Mouse (Mus musculus) bone marrow macrophage, adult 2 months (primary cell): ENCODE measurements around the gene Olfr1513. TPM values are rescaled to one million over a fixed set of nuclear protein-coding genes. Genes with fewer than 3 reads are reported as not detected.
A peak's percentile ranks its signal among the peaks of the same experiment; 100 is the strongest.

Source experiments
- H3K27ac ChIP-seq: 2 replicates; pipeline ENCODE4 v1.5.1; 2012; ENCODE audit warnings: low read depth, low read length; ENCODE audit not compliant: insufficient read depth
- H3K4me1 ChIP-seq: 2 replicates; pipeline ENCODE4 v1.6.1; 2012; ENCODE audit warnings: low read length; ENCODE audit not compliant: control insufficient read depth, insufficient read depth
- H3K4me3 ChIP-seq: 2 replicates; pipeline ENCODE4 v1.5.1; 2012; ENCODE audit warnings: mild to moderate bottlenecking, low read length, moderate library complexity; ENCODE audit not compliant: insufficient read depth
- CTCF ChIP-seq: IDR thresholded peaks from 2 replicates; pipeline ENCODE4 v1.5.1; 2012; ENCODE audit warnings: low read depth, mild to moderate bottlenecking, low read length, moderate library complexity
- POLR2A ChIP-seq: IDR thresholded peaks from 2 replicates; pipeline ENCODE4 v1.6.1; 2012; ENCODE audit warnings: mild to moderate bottlenecking, low read depth, low read length, borderline replicate concordance
- polyA plus RNA-seq: library from polyadenylated mRNA; stranded (reverse); fragments of >200 nt; gene quantifications from 2 replicates; pipeline ENCODE4 v1.2.4, GENCODE M21; 2012; ENCODE audit not compliant: missing spikeins, insufficient read depth, insufficient read length

Olfr1513 gene
- polyA plus RNA-seq, 1 experiment, result not detected

DNA sequence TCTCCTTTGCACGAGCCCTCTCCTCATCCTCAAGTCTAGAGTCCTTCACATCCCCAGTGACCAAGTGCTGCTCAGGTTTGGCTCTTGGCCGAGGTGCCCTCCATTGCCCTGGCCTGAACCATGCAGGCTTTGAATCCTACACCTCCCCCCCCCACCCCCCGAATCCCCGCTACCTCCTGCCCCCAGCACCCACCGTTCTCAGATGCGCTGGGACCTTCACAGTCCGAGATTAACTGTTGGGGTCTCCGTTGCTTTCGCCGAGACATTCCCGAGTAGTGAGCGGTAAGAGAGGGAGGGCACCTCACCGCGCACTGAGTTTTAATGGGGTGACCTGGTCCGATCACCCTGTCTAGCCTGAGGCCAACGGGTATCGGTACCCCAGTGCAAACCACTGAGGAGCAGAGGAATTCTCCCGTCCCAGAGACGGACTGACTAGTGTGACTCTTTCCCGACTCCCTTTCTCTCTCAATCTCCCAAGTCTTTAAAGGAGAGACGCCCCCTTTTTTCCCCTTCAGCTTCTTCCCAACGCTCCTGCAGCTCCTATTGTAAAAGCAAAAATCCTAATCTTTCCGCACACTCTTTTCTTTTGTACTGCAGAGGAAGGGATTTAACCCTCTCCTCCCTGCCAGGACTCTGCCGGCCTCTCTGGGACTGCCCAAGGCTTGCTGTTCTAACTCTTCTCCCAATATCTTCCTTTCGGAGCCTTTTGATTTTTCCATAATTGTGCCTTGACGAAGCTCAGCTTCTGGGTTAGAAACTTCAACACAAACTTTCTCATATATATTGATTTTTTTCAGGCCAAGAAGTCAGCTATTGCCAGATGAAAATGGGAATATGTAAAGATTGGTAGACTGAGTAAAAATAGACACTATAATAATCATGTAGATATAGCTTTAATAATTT is 28.0 kb downstream of the Olfr1513 start, which contains the start of gene Sall2:
Gene Sall2 (minus strand): TSS at position 853 of the 903 bp plus-strand sequence.
- TF ChIP-seq POLR2A, result no peak
- peak within 1 kb of the TSS; percentile 31 for H3K4me3 ChIP-seq
- no peak within 1 kb of the TSS for H3K27ac ChIP-seq
- H3K4me1 ChIP-seq, result 0 out of 2 replicates have a peak, but pooled peaks cover 4% of the 10 kb centered on the region

DNA sequence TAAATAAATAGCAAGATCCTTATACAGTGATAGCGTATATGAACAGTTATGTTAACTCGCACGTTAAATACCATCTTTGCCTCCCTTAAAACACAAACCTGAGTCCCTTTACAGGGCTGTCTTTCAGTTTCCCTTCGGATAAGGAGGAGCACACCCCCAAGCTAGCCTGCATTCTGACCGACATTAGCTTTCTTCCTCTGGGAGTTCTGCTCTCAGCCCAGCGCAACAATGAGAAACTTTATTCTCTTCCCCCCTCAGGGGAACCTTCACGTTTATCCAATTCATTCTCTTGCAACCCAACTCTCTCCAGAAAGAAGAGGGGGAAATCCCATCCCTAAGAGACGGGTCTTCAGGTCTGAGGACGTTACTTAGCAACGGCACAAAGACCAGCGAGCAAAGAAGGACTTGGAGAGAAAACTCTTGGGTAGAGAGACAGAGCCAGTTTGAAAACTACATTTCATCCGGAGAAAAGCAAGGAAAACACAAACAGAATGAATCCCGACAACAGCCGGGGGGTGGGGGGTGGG is 28.8 kb downstream of the Olfr1513 start:
- Histone ChIP-seq H3K4me3 (0 out of 2 replicates have a peak overlapping the region, but pooled peaks have one; percentile 23), H3K27ac (no peak overlapping the region), H3K4me1 (0 out of 2 replicates have a peak, but pooled peaks cover 4% of the 10 kb centered on the region)
- no peak for TF ChIP-seq CTCF
- no peak for TF ChIP-seq POLR2A

DNA sequence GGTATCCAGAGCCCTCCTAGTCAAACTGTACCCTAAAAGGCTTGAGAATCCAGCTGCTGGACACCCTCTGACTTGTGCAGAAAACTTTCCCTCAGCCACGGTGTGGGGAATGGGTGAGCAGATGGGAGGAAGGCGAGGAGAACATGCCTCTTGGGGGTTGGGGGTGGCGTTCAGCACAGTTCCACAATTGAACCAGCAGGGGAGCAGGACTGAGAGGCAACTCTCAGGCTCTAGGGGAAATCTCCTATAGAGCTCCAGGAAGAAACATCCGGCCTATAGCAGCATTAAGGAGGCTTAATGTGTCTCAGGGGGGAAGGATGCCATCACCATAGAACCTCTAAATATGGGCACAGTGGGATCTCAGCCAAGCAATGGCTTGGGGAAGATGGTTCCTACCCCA is 30.3 kb downstream of the Olfr1513 start:
- Histone ChIP-seq H3K27ac (no peak overlapping the region), H3K4me1 (0 out of 2 replicates have a peak, but pooled peaks cover 4% of the 10 kb centered on the region), H3K4me3 (no peak overlapping the region)
- TF ChIP-seq CTCF, result no peak
- TF ChIP-seq POLR2A, result no peak

DNA sequence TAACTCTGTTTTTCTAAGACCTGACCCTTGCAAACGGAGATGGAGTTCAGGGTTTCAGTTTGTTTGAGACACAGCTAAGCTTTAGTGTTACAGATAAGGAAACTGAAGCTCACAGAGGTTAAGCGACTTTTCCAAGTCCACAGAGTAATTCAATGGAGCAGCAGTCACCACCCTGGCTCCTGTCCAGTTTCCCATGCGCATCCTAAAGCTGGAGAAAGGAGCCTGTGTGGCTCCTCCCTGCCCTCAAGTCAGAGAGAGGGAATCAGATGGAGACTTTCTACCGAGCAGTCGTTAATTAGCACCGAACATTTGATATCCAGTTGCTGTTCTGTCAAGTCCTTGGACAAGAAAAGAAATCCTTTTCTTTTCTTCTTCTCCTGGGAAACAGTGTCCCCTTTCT is 36.8 kb downstream of the Olfr1513 start:
- no peak overlapping the region for H3K27ac ChIP-seq
- H3K4me1 ChIP-seq, result peaks cover 8% of the 10 kb centered on the region; the same call in 1 of the 2 replicates
- TF ChIP-seq CTCF, result no peak
- H3K4me3 ChIP-seq, result no peak overlapping the region

DNA sequence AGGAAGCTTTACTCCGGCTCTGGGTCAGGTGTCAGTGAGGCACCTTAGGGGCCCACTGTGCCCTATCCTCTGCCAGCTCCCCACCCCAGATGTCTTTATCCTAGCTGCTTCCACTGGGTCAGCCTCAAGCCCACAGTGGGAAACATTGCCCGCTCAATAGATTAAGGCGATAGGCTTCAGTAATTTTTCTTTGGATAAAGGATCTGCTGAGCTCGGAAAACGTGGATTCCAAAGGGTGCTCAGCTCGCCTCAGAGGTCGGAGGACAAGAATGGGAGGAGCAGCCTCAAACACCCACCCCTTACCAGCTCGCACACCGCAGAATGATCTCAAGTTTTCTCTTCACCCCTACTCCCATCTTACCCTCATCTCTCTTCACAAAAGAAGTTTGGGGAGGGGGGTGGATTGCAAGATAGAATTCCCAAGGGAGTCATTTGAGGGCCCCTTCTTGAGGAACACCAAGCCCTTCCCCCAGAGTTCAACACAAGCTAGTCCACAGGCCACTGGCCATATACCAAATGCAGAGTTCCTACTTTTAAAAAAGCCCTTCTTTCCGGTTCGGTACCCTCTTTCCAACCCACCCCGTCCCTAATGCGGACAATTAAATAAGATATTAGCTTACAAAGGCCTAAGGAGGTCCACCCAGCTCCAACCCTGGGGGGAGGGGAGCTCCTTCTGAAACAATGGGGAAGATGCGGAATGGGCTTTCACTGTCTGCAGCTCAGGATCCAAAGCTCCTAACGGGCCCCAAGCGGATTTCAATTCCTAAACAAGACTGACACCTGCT is 39.6 kb downstream of the Olfr1513 start:
- TF ChIP-seq POLR2A, result no peak
- no peak for TF ChIP-seq CTCF
- Histone ChIP-seq H3K4me3 (peak overlapping the region; percentile 25; the same call in 1 of the 2 replicates), H3K4me1 (peaks cover 16% of the 10 kb centered on the region), H3K27ac (no peak overlapping the region)

DNA sequence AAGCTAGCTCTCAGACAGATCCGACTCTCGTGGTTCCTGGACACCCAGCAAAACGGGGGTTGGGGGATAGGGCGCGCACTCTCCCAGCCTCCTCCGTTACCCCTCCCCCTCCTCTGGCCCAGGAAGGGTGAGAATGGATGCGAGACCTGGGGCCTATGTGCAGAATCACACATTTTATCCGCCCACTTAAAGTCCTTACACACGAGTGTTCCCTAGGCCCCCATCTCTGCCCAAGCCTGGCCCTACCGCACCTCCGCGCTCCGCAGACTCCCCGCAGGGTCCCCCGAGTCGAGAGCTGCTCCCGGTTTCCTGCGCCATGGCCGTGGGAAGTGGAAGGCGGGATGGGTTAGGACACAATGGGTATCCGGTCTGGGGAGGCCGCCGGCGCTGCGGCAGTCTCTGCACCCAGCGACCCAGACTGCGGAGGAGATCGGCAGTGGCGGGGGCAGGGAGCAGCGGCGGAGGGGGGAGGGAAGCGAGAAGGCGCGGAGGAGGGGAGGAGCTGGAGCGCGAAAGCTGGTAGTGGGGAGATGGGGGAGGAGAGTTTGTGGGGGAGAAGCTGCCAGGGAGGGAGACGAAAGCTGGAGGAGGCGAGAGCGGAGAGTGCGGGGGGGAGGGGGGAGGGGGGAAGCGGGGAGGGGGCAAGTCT is 40.3 kb downstream of the Olfr1513 start:
- Histone ChIP-seq H3K27ac (no peak overlapping the region), H3K4me3 (peak overlapping the region; percentile 68), H3K4me1 (peaks cover 16% of the 10 kb centered on the region)
- TF ChIP-seq POLR2A (no peak), CTCF (no peak)

DNA sequence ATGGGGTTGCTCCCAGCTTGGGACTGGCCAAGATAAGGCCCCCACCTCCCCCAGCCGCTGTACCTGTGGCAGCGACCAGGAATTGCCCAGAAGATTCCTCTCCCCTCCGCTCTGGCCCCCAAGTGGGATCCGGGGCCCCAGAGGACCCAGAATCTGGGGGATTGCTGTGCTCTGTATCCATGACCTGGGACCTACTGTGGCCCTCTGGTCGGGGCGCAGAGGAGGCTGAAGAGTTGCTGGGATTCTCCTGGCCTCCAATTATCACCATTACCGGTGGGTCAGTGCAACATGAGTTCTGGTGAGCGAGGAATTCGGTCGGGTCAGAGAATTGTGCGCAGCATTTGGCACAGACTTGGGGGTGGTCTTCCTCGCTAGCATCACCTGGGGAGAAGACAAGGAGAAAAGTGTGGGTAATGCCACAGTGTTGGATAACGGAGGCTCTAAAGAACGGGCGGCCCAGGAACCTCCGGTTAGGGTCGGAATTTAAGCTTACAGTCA is 40.9 kb downstream of the Olfr1513 start:
- H3K4me3 ChIP-seq, result peak overlapping the region; percentile 68
- H3K27ac ChIP-seq, result no peak overlapping the region
- H3K4me1 ChIP-seq, result peaks cover 16% of the 10 kb centered on the region
- TF ChIP-seq CTCF (no peak), POLR2A (no peak)

DNA sequence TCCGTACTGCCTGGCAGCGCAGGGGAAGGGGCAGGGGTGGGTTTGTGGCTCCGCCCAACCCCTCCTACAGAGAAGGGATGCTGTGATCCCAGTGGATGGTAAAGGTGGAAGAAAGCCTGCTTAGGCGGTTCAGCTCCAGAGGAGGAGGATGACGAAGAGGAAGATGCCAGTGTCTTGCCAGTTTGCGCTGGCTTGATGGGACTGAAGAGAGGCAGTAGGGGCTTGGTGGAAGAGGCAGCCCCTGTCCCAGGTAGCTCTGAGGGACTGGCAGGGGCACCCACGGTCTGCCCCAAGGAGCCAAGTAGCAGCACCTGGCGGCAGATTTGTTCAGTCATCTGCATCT is 41.4 kb downstream of the Olfr1513 start:
- TF ChIP-seq CTCF (no peak), POLR2A (no peak)
- Histone ChIP-seq H3K4me3 (peak overlapping the region; percentile 51), H3K4me1 (peaks cover 16% of the 10 kb centered on the region), H3K27ac (no peak overlapping the region)

DNA sequence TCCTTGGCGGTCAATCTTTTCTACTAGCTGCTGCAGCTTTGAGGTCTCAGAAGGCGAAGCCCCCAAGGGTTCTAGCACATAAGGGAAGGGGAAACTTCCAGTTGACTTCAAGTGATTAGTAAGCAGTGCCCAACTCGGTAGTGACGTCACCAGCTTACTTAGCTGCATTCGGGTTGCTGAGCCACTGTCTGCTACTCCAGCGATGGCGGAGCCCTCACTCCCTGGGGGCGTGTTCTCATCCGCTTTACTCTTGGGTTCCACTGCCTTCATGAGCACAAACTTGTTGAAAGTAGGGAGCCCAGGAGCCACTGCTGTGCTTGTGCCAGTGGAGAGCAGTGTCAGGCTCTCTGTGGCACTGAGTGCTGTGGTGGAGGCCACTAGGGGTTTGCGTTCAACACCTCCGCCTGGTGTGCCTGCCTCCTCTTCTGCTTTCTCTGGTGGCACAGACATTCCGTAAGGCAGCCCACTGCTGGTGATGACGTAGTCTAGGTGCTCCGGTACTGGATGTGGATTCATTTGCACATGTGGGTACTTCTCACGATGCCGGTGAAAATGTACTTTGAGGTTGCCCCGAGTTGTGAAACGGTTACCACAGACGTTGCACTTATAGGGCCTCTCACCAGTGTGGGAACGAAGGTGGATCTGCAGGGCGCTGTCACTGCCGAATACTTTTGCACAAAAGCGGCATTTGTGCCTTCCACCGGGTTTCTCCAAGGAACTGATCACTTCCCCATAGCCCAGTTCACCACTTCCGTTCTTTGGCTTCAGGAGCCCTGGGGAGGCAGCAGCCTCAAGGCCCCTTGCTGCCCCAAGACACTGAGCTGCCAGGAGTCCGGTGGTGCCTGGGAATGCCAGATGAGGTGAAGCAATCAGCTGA is 42.0 kb downstream of the Olfr1513 start:
- TF ChIP-seq POLR2A (no peak), CTCF (peak; percentile 5; the same call in 1 of the 2 replicates)
- no peak overlapping the region for H3K27ac ChIP-seq
- H3K4me3 ChIP-seq, result peak overlapping the region; percentile 51
- H3K4me1 ChIP-seq, result peaks cover 16% of the 10 kb centered on the region
